Mouse (Mus musculus) lung, postnatal 14 days (tissue): Measurements from ENCODE around the gene Mdm4.

Source experiments
- DNase-seq: peaks from one replicate; pipeline ENCODE4 v3.0.0; 2021

Gene Mdm4

GRCm38 (mm10) chr1:132934856-132935255 lies 95.5 kb downstream of the Mdm4 start:
- no peak for DNase-seq

GRCm38 (mm10) chr1:132932421-132932820 lies 97.9 kb downstream of the Mdm4 start:
- no peak for DNase-seq

GRCm38 (mm10) chr1:132930291-132930690 lies 100.1 kb downstream of the Mdm4 start:
- no peak for DNase-seq

DNA sequence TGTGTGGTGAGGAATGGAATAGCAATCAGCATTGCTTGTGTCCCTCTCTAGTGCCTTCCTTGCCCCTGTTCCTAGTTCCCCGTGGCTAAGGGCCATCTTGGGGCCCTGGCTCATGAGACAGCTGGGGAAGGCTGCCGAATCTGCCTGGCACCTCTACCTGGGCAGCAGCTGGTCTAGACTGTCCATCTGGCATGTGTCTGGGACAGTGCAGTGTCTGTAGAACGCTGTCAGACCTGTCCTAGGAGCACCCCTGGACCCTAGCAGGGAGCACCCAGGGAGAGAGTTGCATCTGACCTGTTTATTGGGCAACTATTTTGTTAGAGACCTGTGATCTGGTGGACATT lies 101.5 kb downstream of the Mdm4 start:
- no peak for DNase-seq

- DNase-seq = no peak
Observed at GRCm38 (mm10) chr1:132928032-132928906, 102.1 kb downstream of the Mdm4 start.

- no peak for DNase-seq
Observed at GRCm38 (mm10) chr1:132925270-132925669, 105.1 kb downstream of the Mdm4 start.

GRCm38 (mm10) chr1:132922257-132922656 lies 108.1 kb downstream of the Mdm4 start:
- no peak for DNase-seq

GRCm38 (mm10) chr1:132921071-132921470 lies 109.3 kb downstream of the Mdm4 start:
- DNase-seq = no peak

GRCm38 (mm10) chr1:132919258-132919657 lies 111.1 kb downstream of the Mdm4 start:
- DNase-seq = no peak

DNA sequence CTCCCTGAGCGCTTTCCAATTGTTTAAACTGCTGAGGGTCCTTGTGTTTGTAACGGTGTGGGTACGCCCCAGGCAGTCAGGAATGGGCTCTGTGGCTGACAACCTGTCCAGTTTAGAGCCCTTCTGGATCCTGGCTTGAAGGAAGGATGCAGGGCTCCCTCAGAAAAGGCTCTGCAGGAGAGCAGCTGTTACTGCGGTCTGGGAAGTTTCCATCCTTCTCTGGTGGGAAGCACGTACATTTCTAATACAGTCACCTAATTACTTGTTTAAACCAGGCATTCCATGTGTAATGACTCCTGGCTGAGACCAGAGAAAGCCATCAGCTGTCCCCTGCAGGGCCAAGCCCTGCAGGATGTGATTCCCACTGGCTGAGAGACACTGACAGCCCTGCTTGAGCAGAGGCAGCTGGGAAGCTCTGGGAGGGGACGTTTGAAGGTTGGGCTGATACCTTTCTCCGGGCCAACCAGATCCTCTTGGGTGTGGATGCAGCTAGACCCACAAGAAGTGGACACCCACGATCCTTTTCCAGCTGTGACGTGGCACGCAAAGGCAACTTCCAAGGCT lies 112.2 kb downstream of the Mdm4 start:
- DNase-seq = no peak

GRCm38 (mm10) chr1:132917554-132917953 lies 112.8 kb downstream of the Mdm4 start:
- no peak for DNase-seq

DNA sequence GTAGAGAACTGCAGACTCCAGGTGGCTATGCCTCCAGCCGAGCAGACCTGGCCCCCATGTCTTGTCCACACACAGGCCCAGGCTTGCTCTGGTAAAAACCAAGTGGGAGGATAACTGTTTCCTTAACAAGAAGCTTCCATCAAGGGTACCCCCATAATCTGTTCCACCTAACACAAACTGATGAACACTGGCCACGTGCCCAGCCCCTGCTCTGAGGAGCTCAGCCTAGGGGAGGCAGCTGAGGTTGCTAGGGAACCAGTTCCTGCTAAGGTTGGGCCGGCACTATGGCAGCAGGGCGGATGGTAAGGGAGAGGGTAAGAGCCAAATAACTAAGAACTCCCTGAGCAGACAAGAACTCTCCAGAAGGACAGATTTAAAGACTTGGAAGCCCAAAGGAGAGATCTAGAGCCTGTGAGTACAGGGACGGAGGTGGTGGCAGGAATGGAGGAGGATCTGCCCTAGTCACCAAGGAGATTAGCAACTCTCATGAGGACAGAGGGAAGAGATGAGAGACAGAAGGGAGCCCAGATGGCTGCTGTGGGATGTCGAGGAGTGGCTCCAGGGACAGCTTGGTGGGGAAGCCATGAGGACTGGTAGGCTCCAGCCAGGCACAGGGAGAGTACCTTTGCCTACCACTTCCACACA lies 114.4 kb downstream of the Mdm4 start:
- no peak for DNase-seq

DNA sequence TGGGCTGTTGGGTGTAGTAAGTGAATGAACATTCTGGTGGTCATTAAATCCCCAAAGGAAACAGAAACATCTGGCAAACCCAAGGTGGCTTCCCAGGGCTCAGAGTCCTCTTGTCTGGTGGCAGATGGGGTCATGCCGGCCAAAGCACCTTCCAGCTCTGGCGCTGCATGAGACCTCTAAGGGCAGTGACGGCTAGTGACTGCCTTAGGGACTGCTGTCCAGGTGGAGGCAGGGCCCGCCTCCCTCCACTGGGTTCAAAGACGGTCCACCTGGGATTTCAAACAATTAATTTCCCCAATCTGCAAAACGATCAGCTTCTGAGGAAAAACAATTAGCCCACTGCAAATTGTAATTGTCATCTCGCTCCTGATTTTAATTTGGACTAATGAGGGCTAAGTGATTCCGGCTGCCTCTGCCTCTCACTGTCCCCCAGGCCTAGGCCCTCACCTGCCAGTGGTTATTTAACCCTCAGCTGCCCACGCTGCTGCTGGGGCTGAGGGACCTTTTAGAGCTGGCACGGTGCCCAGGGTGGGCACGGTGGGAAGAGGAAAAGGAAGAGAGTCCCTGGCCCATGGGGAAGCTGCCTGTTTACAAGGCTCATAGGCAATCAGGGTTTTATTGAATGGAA lies 119.8 kb downstream of the Mdm4 start:
- no peak for DNase-seq

DNA sequence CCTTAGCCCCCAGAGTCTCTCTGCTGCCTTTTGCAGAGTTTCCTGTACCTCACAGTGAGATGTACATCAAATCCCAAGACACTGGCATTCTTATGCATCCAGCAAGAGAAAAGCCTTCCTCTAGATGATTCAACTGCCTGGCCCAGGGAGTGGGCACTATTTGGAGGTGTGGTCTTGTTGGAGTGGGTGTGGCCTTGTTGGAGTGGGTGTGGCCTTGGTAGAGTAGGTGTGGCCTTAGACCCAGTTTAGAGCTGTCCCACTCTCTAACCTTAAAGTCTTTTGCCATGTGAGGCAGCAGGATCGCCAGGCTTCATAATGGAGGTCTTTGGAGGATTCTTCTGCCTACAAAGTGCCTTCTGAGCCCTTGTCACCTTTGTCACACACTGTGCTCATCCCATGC lies 120.4 kb downstream of the Mdm4 start:
- no peak for DNase-seq
